Mouse (Mus musculus) heart, adult 2 months (tissue): Measurements from ENCODE around the gene Rad54l. TPM values are rescaled to one million over a fixed set of nuclear protein-coding genes. Genes with fewer than 3 reads are reported as not detected.
A peak's percentile ranks its signal among the peaks of the same experiment; 100 is the strongest.

Experiments used
- DNase-seq, 2 experiments: peaks; one replicate each; pipeline ENCODE4 v3.0.0; 2021
- H3K27ac ChIP-seq: fragments of 200-600 bp; 2 replicates; pipeline ENCODE4 v1.8.1; 2022
- H3K27me3 ChIP-seq: fragments of 200-500 bp; 2 replicates; pipeline ENCODE4 v1.6.1; 2012; ENCODE audit warnings: mild to moderate bottlenecking, low read length, inconsistent platforms, mixed read lengths; ENCODE audit not compliant: control insufficient read depth, insufficient read depth
- H3K36me3 ChIP-seq: fragments of 200-500 bp; 2 replicates; pipeline ENCODE4 v1.6.1; 2012; ENCODE audit warnings: low read length, inconsistent platforms; ENCODE audit not compliant: control insufficient read depth, insufficient read depth
- H3K4me1 ChIP-seq: fragments of 200-500 bp; 2 replicates; pipeline ENCODE4 v1.6.1; 2011; ENCODE audit warnings: low read length; ENCODE audit not compliant: control insufficient read depth, insufficient read depth
- H3K4me3 ChIP-seq: fragments of 200-600 bp; 2 replicates; pipeline ENCODE4 v1.8.1; 2022
- H3K79me2 ChIP-seq: fragments of 200-500 bp; replicated peaks from 2 replicates; pipeline ENCODE4 v1.6.1; 2012; ENCODE audit warnings: mild to moderate bottlenecking, inconsistent platforms, low read length, moderate library complexity, mixed read lengths; ENCODE audit not compliant: control insufficient read depth, insufficient read depth
- H3K9ac ChIP-seq: fragments of 200-500 bp; 2 replicates; pipeline ENCODE4 v1.6.1; 2012; ENCODE audit warnings: low read depth, mild to moderate bottlenecking, control low read depth, inconsistent platforms, low read length, mixed read lengths
- CTCF ChIP-seq: fragments of 200-600 bp; IDR thresholded peaks from 2 replicates; pipeline ENCODE4 v1.8.1; 2022; ENCODE audit warnings: antibody characterized with exemption, mild to moderate bottlenecking, moderate library complexity
- EP300 ChIP-seq: fragments of 200-500 bp; IDR thresholded peaks from 2 replicates; pipeline ENCODE4 v1.6.1; 2011; ENCODE audit warnings: low read depth, low read length, control low read depth; ENCODE audit not compliant: insufficient read depth
- POLR2A ChIP-seq: fragments of 200-500 bp; IDR thresholded peaks from 2 replicates; pipeline ENCODE4 v1.6.1; 2011; ENCODE audit warnings: mild to moderate bottlenecking, low read depth, low read length, control low read depth; ENCODE audit not compliant: insufficient read depth
- WGBS: fragments of 180-500 bp; shearing (Covaris S2); methylation state at CpG from one replicate; pipeline ENCODE4 v1.1.7; 2018; 5-methylcytosine and 5-hydroxymethylcytosine counted together
- intact Hi-C: fragments of 180-260 bp; cut with DNase I; formaldehyde crosslinking; loops from one replicate; pipeline ENCODE4 v1.15.1; 2025
- polyA plus RNA-seq: library from polyadenylated mRNA; depleted of rRNA; stranded (reverse); fragments of >200 nt; gene quantifications from 2 replicates; pipeline ENCODE4 v1.2.3, GENCODE M21; 2012
- total RNA-seq, 2 experiments: library from RNA; stranded (reverse); gene quantifications; 2 replicates each; pipeline ENCODE4 v1.2.3; 2021

Rad54l gene
- total and polyA plus RNA-seq, 3 experiments, result 0.18 to 0.43 (median 0.21) TPM

- DNase-seq, result peak in 1 of 2 experiments; percentile 11
- intact Hi-C loops, result loop anchor here (1.0 to 5.0 kb wide), 2 partner anchors 24 to 70 kb away; partner anchors contain the start of gene Nsun4
- H3K9ac ChIP-seq, result peak overlapping the region; percentile 91
- WGBS, result 27% methylated on average over 3 of the region's 3 CpGs
- peak overlapping the region; percentile 97 for H3K4me3 ChIP-seq
- TF ChIP-seq CTCF, result no peak
- TF ChIP-seq POLR2A, result no peak
- H3K27me3 ChIP-seq, result no peaks in the 10 kb centered on the region
- peaks cover 2% of the 10 kb centered on the region; the same call in 1 of the 2 replicates for H3K79me2 ChIP-seq
- peak overlapping the region; percentile 96 for H3K27ac ChIP-seq
- peaks cover 12% of the 10 kb centered on the region for H3K4me1 ChIP-seq
- peaks cover 7% of the 10 kb centered on the region for H3K36me3 ChIP-seq
Observed at GRCm38 (mm10) chr4:116077240-116078095, 46.0 kb downstream of the Rad54l start.

- H3K9ac ChIP-seq, result peak overlapping the region; percentile 91
- peak; percentile 63 to 70 for DNase-seq
- TF ChIP-seq POLR2A, result no peak
- TF ChIP-seq EP300, result no peak
- no peak for TF ChIP-seq CTCF
- 1% methylated on average over 36 of the region's 37 CpGs for WGBS
- peaks cover 2% of the 10 kb centered on the region; the same call in 1 of the 2 replicates for H3K79me2 ChIP-seq
- no peaks in the 10 kb centered on the region for H3K27me3 ChIP-seq
- peak overlapping the region; percentile 96 for H3K27ac ChIP-seq
- peaks cover 12% of the 10 kb centered on the region for H3K4me1 ChIP-seq
- H3K36me3 ChIP-seq, result peaks cover 10% of the 10 kb centered on the region
- intact Hi-C loops, result loop anchor here (1.0 to 5.0 kb wide), 2 partner anchors 23 to 71 kb away; partner anchors contain the start of gene Nsun4
- H3K4me3 ChIP-seq, result peak overlapping the region; percentile 97
Observed at GRCm38 (mm10) chr4:116076369-116077231, 46.9 kb downstream of the Rad54l start.

- DNase-seq, result peak; percentile 84
- Histone ChIP-seq H3K4me1 (peaks cover 13% of the 10 kb centered on the region), H3K4me3 (peak overlapping the region; percentile 97), H3K79me2 (peaks cover 2% of the 10 kb centered on the region; the same call in 1 of the 2 replicates), H3K27me3 (no peaks in the 10 kb centered on the region), H3K27ac (peak overlapping the region; percentile 96), H3K9ac (peak overlapping the region; percentile 91), H3K36me3 (peaks cover 12% of the 10 kb centered on the region)
- WGBS, result under 1% methylated on average over 76 of the region's 77 CpGs
- intact Hi-C loops, result loop anchor here (5.0 kb wide), 1 partner anchor 72 kb away; no protein-coding TSS in a partner anchor
- TF ChIP-seq EP300 (no peak), POLR2A (no peak), CTCF (peak; percentile 74)
Observed at GRCm38 (mm10) chr4:116075631-116076368, 47.7 kb downstream of the Rad54l start.

- Histone ChIP-seq H3K36me3 (peaks cover 18% of the 10 kb centered on the region), H3K27ac (peak within 1 kb of the TSS; percentile 96), H3K4me3 (peak within 1 kb of the TSS; percentile 97), H3K4me1 (peaks cover 13% of the 10 kb centered on the region), H3K27me3 (no peaks in the 10 kb centered on the region), H3K79me2 (peaks cover 2% of the 10 kb centered on the region; the same call in 1 of the 2 replicates), H3K9ac (peak within 1 kb of the TSS; percentile 91)
- intact Hi-C loops, result loop anchor here (5.0 kb wide), 1 partner anchor 72 kb away; no protein-coding TSS in a partner anchor
- DNase-seq, result peak; percentile 93 to 94
- WGBS, result under 1% methylated on average over 55 of the region's 55 CpGs
- no peak for TF ChIP-seq CTCF
- peak; percentile 96 for TF ChIP-seq POLR2A
- TF ChIP-seq EP300, result 0 out of 2 replicates have a peak, but pooled peaks have one; percentile 43
Observed at GRCm38 (mm10) chr4:116074861-116075620, 48.4 kb downstream of the Rad54l start, which contains the start of the genes Uqcrh and Lrrc41. TSS of gene Uqcrh (minus strand) at chr4:116075071. TSS of gene Lrrc41 (plus strand) at chr4:116075269.

- Histone ChIP-seq H3K9ac (peak overlapping the region; percentile 77), H3K4me3 (peak overlapping the region; percentile 97), H3K79me2 (peaks cover 2% of the 10 kb centered on the region; the same call in 1 of the 2 replicates), H3K27me3 (no peaks in the 10 kb centered on the region), H3K27ac (peak overlapping the region; percentile 96), H3K4me1 (peaks cover 13% of the 10 kb centered on the region), H3K36me3 (peaks cover 26% of the 10 kb centered on the region)
- DNase-seq, result no peak
- intact Hi-C loops, result no loop called here
- under 1% methylated on average over 8 of the region's 8 CpGs for WGBS
- TF ChIP-seq EP300, result no peak
- peak; percentile 49 for TF ChIP-seq CTCF
Observed at GRCm38 (mm10) chr4:116074145-116074675, 49.3 kb downstream of the Rad54l start.
